Comparison of ENCODE assay signal across 10 mouse cellular contexts in genomic region chr13:114895896-114896295, GRCm38 (mm10). TPM values are rescaled to one million over a fixed set of nuclear protein-coding genes. Genes with fewer than 3 reads are reported as not detected.
DNase-seq lines count a peak whose midpoint lies in the region; ATAC-seq lines count a peak whose summit lies in the region.
"Had no signal": no experiment of that assay in that cellular context is flagged by ENCODE, and none has a peak within 500 bp of the region (broad histone marks: within the 10 kb centered on the region; RNA-seq: fewer than 3 reads in every experiment).

No protein-coding gene starts in this region.

- no peaks in the 10 kb centered on the region for H3K36me3 ChIP-seq in kidney, embryonic 15.5 days
- H3K36me3 ChIP-seq in hindbrain, embryonic 16.5 days (ENCODE audit: control insufficient read depth, insufficient read depth, low read length): no peaks in the 10 kb centered on the region
- no peaks in the 10 kb centered on the region for H3K36me3 ChIP-seq in hindbrain, embryonic 11.5 days (ENCODE audit: control insufficient read depth, insufficient read depth, low read length)
- H3K36me3 ChIP-seq: neural tube, embryonic 13.5 days had no signal

- H3K4me3 ChIP-seq in kidney, embryonic 15.5 days (replicated peaks): no peak overlapping the region
- no peak overlapping the region for H3K4me3 ChIP-seq in hindbrain, embryonic 16.5 days (ENCODE audit: low read length)
- H3K4me3 ChIP-seq in hindbrain, embryonic 11.5 days (ENCODE audit: low read depth, low read length): no peak overlapping the region
- H3K4me3 ChIP-seq: neural tube, embryonic 13.5 days had no signal

- ATAC-seq in kidney, embryonic 15.5 days (replicated peaks; ENCODE audit: low FRiP score): peak; percentile 63; the same call in 1 of the 2 replicates
- no peak for ATAC-seq in erythroblast, adult 5-6 weeks (replicated peaks; ENCODE audit: low FRiP score, poor library complexity, severe bottlenecking)
- ATAC-seq in hindbrain, embryonic 16.5 days: no peak
- no peak for ATAC-seq in hindbrain, embryonic 11.5 days (ENCODE audit: low FRiP score)

- 45% methylated on average over 7 of the region's 7 CpGs for WGBS in kidney, embryonic 15.5 days
- 81% methylated on average over 7 of the region's 7 CpGs for WGBS in hindbrain, embryonic 16.5 days
- 92% methylated on average over 7 of the region's 7 CpGs for WGBS in hindbrain, embryonic 11.5 days

- H3K9me3 ChIP-seq in kidney, embryonic 15.5 days (replicated peaks): no peaks in the 10 kb centered on the region
- H3K9me3 ChIP-seq in hindbrain, embryonic 16.5 days (ENCODE audit: control insufficient read depth, low read length): no peaks in the 10 kb centered on the region
- no peaks in the 10 kb centered on the region for H3K9me3 ChIP-seq in hindbrain, embryonic 11.5 days (ENCODE audit: control insufficient read depth, low read length)
- H3K9me3 ChIP-seq: neural tube, embryonic 13.5 days had no signal

- peaks cover 7% of the 10 kb centered on the region; the same call in 1 of the 2 replicates for H3K4me1 ChIP-seq in kidney, embryonic 15.5 days
- H3K4me1 ChIP-seq in hindbrain, embryonic 16.5 days (ENCODE audit: control insufficient read depth, insufficient read depth, low read depth, low read length): no peaks in the 10 kb centered on the region
- no peaks in the 10 kb centered on the region for H3K4me1 ChIP-seq in hindbrain, embryonic 11.5 days (replicated peaks; ENCODE audit: control insufficient read depth, insufficient read depth, low read length)
- H3K4me1 ChIP-seq: neural tube, embryonic 13.5 days had no signal

- no peak overlapping the region for H3K4me2 ChIP-seq in kidney, embryonic 15.5 days
- H3K4me2 ChIP-seq in hindbrain, embryonic 16.5 days (ENCODE audit: low read length): no peak overlapping the region
- H3K4me2 ChIP-seq in hindbrain, embryonic 11.5 days (replicated peaks; ENCODE audit: low read depth, low read length): no peak overlapping the region
- H3K4me2 ChIP-seq: neural tube, embryonic 13.5 days had no signal

- peak overlapping the region; percentile 54; the same call in 1 of the 2 replicates for H3K27ac ChIP-seq in kidney, embryonic 15.5 days
- H3K27ac ChIP-seq in hindbrain, embryonic 16.5 days (ENCODE audit: low read depth, low read length): no peak overlapping the region
- no peak overlapping the region for H3K27ac ChIP-seq in hindbrain, embryonic 11.5 days (ENCODE audit: low read depth, low read length)
- H3K27ac ChIP-seq: neural tube, embryonic 13.5 days had no signal

- peak; percentile 10 for DNase-seq in embryo, embryonic 11 days
- DNase-seq in embryo, embryonic 9.5 days (ENCODE audit: extremely low spot score): no peak
- peak; percentile 3 for DNase-seq in gonadal fat pad, adult 2 months (ENCODE audit: low read depth)
- peak; percentile 81 for DNase-seq in naive thymus-derived CD4-positive, alpha-beta T cell, adult 2 months (ENCODE audit: low read depth)
- DNase-seq in hindbrain, embryonic 11.5 days (ENCODE audit: low spot score): no peak
- DNase-seq: layer of hippocampus, postnatal 36 days had no signal

- H3K9ac ChIP-seq in kidney, embryonic 15.5 days: no peak overlapping the region
- H3K9ac ChIP-seq in hindbrain, embryonic 16.5 days (ENCODE audit: low read depth, low read length): no peak overlapping the region
- H3K9ac ChIP-seq in hindbrain, embryonic 11.5 days (ENCODE audit: low read depth, low read length): no peak overlapping the region
- H3K9ac ChIP-seq: neural tube, embryonic 13.5 days had no signal

- no peaks in the 10 kb centered on the region for H3K27me3 ChIP-seq in kidney, embryonic 15.5 days
- no peaks in the 10 kb centered on the region for H3K27me3 ChIP-seq in hindbrain, embryonic 16.5 days (replicated peaks; ENCODE audit: control insufficient read depth, insufficient read depth, low read length)
- H3K27me3 ChIP-seq in hindbrain, embryonic 11.5 days (ENCODE audit: control insufficient read depth, insufficient read depth, low read length): no peaks in the 10 kb centered on the region
- H3K27me3 ChIP-seq: neural tube, embryonic 13.5 days had no signal

RNA-seq across cellular contexts. Expression of gene Itga2, which starts 36.0 kb away (rescaled TPM):
- 0.69 and 0.72 TPM in 2 replicates for polyA plus RNA-seq in gonadal fat pad, adult 2 months (2012; rRNA removed)
- polyA plus RNA-seq in kidney, embryonic 15.5 days (2015; fragmentation: Nextera tagmentation; extraction: Ambion mirVana): 2.8 and 3.1 TPM in 2 replicates
- total RNA-seq in erythroblast, adult 5-6 weeks (2015; ENCODE audit: low replicate concordance): 0.77 and 3.8 TPM in 2 replicates
- 0.68 and 0.84 TPM in 2 replicates for total RNA-seq in erythroblast, adult 5-6 weeks (2017; ENCODE audit: low replicate concordance)
- 0.58 and 1.5 TPM in 2 replicates for polyA plus RNA-seq in hindbrain, embryonic 16.5 days (2015; fragmentation: Nextera tagmentation; extraction: Ambion mirVana)
- polyA plus RNA-seq in hindbrain, embryonic 11.5 days (2014; fragmentation: Nextera tagmentation; extraction: Ambion mirVana): 0.80 and 2.3 TPM in 2 replicates

Comparison
In these comparisons a context has a peak if more than half of its experiments do, and no peak if none do; other contexts are left out.
1. DNase-seq: peak in embryo, embryonic 11 days (single experiment), gonadal fat pad, adult 2 months (single experiment) and naive thymus-derived CD4-positive, alpha-beta T cell, adult 2 months (single experiment); none in embryo, embryonic 9.5 days (single experiment) and hindbrain, embryonic 11.5 days (single experiment).